Mouse (Mus musculus) kidney, embryonic 16.5 days (tissue): ENCODE data around the gene A330070K13Rik. TPM values are rescaled to one million over a fixed set of nuclear protein-coding genes. Genes with fewer than 3 reads are reported as not detected.

ENCODE experiments used
- ATAC-seq: fragments of 200-750 bp; cut with Nextera tagmentation; 2 replicates; pipeline ENCODE4 v1.8.0; 2017; ENCODE audit warnings: moderate TSS enrichment; ENCODE audit not compliant: low FRiP score, low TSS enrichment
- H3K27ac ChIP-seq: fragments of 300-500 bp; sonication (generic); 2 replicates; pipeline ENCODE4 v1.5.1; 2014; ENCODE audit warnings: low read length
- H3K27me3 ChIP-seq: fragments of 300-500 bp; sonication (generic); 2 replicates; pipeline ENCODE4 v1.6.1; 2014; ENCODE audit warnings: low read length, control low read depth, mixed read lengths; ENCODE audit not compliant: insufficient read depth
- H3K36me3 ChIP-seq: fragments of 300-500 bp; sonication (generic); 2 replicates; pipeline ENCODE4 v1.6.1; 2014; ENCODE audit warnings: low read length, control low read depth, mixed read lengths; ENCODE audit not compliant: insufficient read depth
- H3K4me1 ChIP-seq: fragments of 300-500 bp; sonication (generic); 2 replicates; pipeline ENCODE4 v1.6.1; 2014; ENCODE audit warnings: low read length, control low read depth, mixed read lengths; ENCODE audit not compliant: insufficient read depth
- H3K4me2 ChIP-seq: fragments of 300-500 bp; sonication (generic); replicated peaks from 2 replicates; pipeline ENCODE4 v1.6.1; 2014; ENCODE audit warnings: low read depth, low read length
- H3K4me3 ChIP-seq: fragments of 300-500 bp; sonication (generic); 2 replicates; pipeline ENCODE4 v1.5.1; 2014; ENCODE audit warnings: mild to moderate bottlenecking, low read length
- H3K9ac ChIP-seq: fragments of 300-500 bp; sonication (generic); replicated peaks from 2 replicates; pipeline ENCODE4 v1.6.1; 2014; ENCODE audit warnings: low read length
- H3K9me3 ChIP-seq: fragments of 300-500 bp; sonication (generic); 2 replicates; pipeline ENCODE4 v1.6.1; 2016; ENCODE audit warnings: low read length, control low read depth
- WGBS: fragments of 180-500 bp; shearing (Covaris S2); extraction: QIAGEN DNeasy Blood & Tissue Kit; methylation state at CpG from one replicate; pipeline ENCODE4 v1.1.7; 2014; 5-methylcytosine and 5-hydroxymethylcytosine counted together
- polyA plus RNA-seq: library from polyadenylated mRNA; unstranded; fragments of >200 nt; fragmentation: Nextera tagmentation; extraction: Ambion mirVana; gene quantifications from 2 replicates; pipeline ENCODE4 v1.2.1, GENCODE M21; 2015

Gene A330070K13Rik
- polyA plus RNA-seq, 1 experiment from 2014 or later = not detected

GRCm38 (mm10) chr5:130333971-130334370 is 50.5 kb downstream of the A330070K13Rik start:
- no peak for ATAC-seq
- peaks cover 4% of the 10 kb centered on the region; the same call in 1 of the 2 replicates for H3K4me1 ChIP-seq

GRCm38 (mm10) chr5:130333566-130333965 is 50.9 kb downstream of the A330070K13Rik start:
- Histone ChIP-seq H3K27ac (no peak overlapping the region), H3K4me1 (peaks cover 8% of the 10 kb centered on the region; the same call in 1 of the 2 replicates), H3K27me3 (no peaks in the 10 kb centered on the region), H3K4me3 (no peak overlapping the region), H3K9ac (no peak overlapping the region), H3K4me2 (no peak overlapping the region), H3K36me3 (peaks cover 34% of the 10 kb centered on the region), H3K9me3 (peaks cover 5% of the 10 kb centered on the region; the same call in 1 of the 2 replicates)
- ATAC-seq = no peak
- WGBS = 92% methylated on average over 7 of the region's 7 CpGs

More at GRCm38 (mm10) chr5:130333971-130334370, 50.5 kb downstream of the A330070K13Rik start:
- Histone ChIP-seq H3K4me2 (no peak overlapping the region), H3K9ac (no peak overlapping the region), H3K9me3 (peaks cover 5% of the 10 kb centered on the region; the same call in 1 of the 2 replicates), H3K4me3 (no peak overlapping the region), H3K27ac (no peak overlapping the region), H3K27me3 (no peaks in the 10 kb centered on the region), H3K36me3 (peaks cover 34% of the 10 kb centered on the region)
- WGBS = 96% methylated on average over 11 of the region's 11 CpGs

DNA sequence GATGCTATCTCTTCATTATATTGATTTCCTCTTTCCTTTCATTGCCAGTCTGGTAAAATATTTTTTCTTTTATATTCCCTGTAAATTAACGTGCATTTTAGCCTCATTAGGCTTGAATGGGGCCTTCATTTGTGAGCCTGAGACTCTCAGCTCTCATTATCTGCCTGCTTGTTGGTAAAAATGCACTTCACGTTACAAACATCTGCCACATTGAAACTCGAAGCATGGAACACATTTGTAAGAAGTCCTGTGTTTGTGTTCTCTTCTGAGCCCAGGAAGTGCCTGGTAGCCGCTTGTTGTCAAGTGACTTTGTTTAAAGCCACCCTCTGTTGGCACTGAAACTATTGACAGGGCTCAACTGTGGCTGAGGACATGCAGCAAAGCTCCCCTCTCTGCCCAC is 53.2 kb downstream of the A330070K13Rik start:
- Histone ChIP-seq H3K9me3 (peaks cover 5% of the 10 kb centered on the region; the same call in 1 of the 2 replicates), H3K27me3 (no peaks in the 10 kb centered on the region), H3K27ac (no peak overlapping the region), H3K36me3 (peaks cover 21% of the 10 kb centered on the region), H3K9ac (no peak overlapping the region), H3K4me3 (no peak overlapping the region), H3K4me2 (no peak overlapping the region), H3K4me1 (peaks cover 18% of the 10 kb centered on the region; the same call in 1 of the 2 replicates)
- 78% methylated on average over 4 of the region's 4 CpGs for WGBS
- ATAC-seq = no peak

DNA sequence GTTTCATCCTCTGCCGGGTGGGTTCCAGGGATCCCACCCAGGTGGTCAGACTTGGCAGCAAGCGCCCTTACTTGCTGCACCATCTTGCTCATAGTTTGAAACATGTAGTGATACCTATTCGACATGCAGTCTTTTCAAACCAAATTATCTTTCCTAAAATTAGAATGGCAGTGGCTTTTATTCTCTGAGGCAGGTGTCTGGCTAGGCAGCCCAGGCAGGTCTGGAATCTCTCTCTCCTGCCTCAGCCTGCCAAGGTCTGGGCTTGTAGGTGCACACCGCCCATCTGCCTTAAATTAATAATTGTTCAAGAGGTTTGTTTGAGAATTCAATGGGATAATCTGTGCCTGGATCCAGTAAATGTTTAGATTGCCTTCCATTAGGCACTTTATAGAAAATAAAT is 53.6 kb downstream of the A330070K13Rik start:
- 90% methylated on average over 4 of the region's 4 CpGs for WGBS
- Histone ChIP-seq H3K9ac (no peak overlapping the region), H3K4me2 (no peak overlapping the region), H3K4me1 (peaks cover 18% of the 10 kb centered on the region; the same call in 1 of the 2 replicates), H3K36me3 (peaks cover 20% of the 10 kb centered on the region), H3K9me3 (peaks cover 5% of the 10 kb centered on the region; the same call in 1 of the 2 replicates), H3K4me3 (no peak overlapping the region), H3K27me3 (no peaks in the 10 kb centered on the region), H3K27ac (no peak overlapping the region)
- no peak for ATAC-seq

- H3K27ac ChIP-seq = no peak overlapping the region
- H3K4me2 ChIP-seq = no peak overlapping the region
- H3K4me1 ChIP-seq = peaks cover 18% of the 10 kb centered on the region; the same call in 1 of the 2 replicates
- no peaks in the 10 kb centered on the region for H3K27me3 ChIP-seq
- no peak overlapping the region for H3K9ac ChIP-seq
- WGBS = 81% methylated on average over 2 of the region's 2 CpGs
- no peak overlapping the region for H3K4me3 ChIP-seq
- H3K9me3 ChIP-seq = peaks cover under 1% of the 10 kb centered on the region; the same call in 1 of the 2 replicates
- no peak for ATAC-seq
- H3K36me3 ChIP-seq = peaks cover 18% of the 10 kb centered on the region; the same call in 1 of the 2 replicates
These were observed 54.5 kb downstream of the A330070K13Rik start for GRCm38 (mm10) chr5:130329889-130330288.

Other genes with a start within 250 kb of the A330070K13Rik start
- 5.9 and 6.3 TPM in 2 replicates for gene Kctd7, start 239.8 kb downstream of the A330070K13Rik start, polyA plus RNA-seq
- gene Rabgef1, start 212.8 kb downstream of the A330070K13Rik start, polyA plus RNA-seq = 32.6 and 33.2 TPM in 2 replicates
- gene Tmem248, start 167.6 kb downstream of the A330070K13Rik start, polyA plus RNA-seq = 33.4 and 35.1 TPM in 2 replicates
- 72.2 and 77.6 TPM in 2 replicates for gene Sbds, start 129.1 kb downstream of the A330070K13Rik start, polyA plus RNA-seq
- gene Tyw1, start 129.0 kb downstream of the A330070K13Rik start, polyA plus RNA-seq = 30.2 and 34.1 TPM in 2 replicates
- gene Caln1, start 15.2 kb downstream of the A330070K13Rik start, polyA plus RNA-seq = 0.28 and 0.95 TPM in 2 replicates